Mouse (Mus musculus) intestine, postnatal 0 days (tissue): Measurements from ENCODE around the gene Lyzl4. TPM values are rescaled to one million over a fixed set of nuclear protein-coding genes. Genes with fewer than 3 reads are reported as not detected.

Experiments
- ATAC-seq: fragments of 200-750 bp; cut with Nextera tagmentation; 2 replicates; pipeline ENCODE4 v1.8.0; 2017; ENCODE audit warnings: mild to moderate bottlenecking, moderate TSS enrichment, moderate library complexity
- H3K27ac ChIP-seq: fragments of 300-500 bp; sonication (generic); 2 replicates; pipeline ENCODE4 v1.5.1; 2014; ENCODE audit warnings: mild to moderate bottlenecking, low read depth, low read length, moderate library complexity
- H3K27me3 ChIP-seq: fragments of 300-500 bp; sonication (generic); replicated peaks from 2 replicates; pipeline ENCODE4 v1.6.1; 2014; ENCODE audit warnings: low read length, mixed read lengths; ENCODE audit not compliant: control insufficient read depth, insufficient read depth
- H3K36me3 ChIP-seq: fragments of 300-500 bp; sonication (generic); 2 replicates; pipeline ENCODE4 v1.6.1; 2014; ENCODE audit warnings: mild to moderate bottlenecking, moderate library complexity; ENCODE audit not compliant: control insufficient read depth, insufficient read depth
- H3K4me1 ChIP-seq: fragments of 300-500 bp; sonication (generic); replicated peaks from 2 replicates; pipeline ENCODE4 v1.6.1; 2014; ENCODE audit warnings: antibody characterized with exemption, low read length, mixed read lengths; ENCODE audit not compliant: control insufficient read depth, insufficient read depth
- H3K4me2 ChIP-seq: fragments of 300-500 bp; sonication (generic); replicated peaks from 2 replicates; pipeline ENCODE4 v1.6.1; 2014; ENCODE audit warnings: low read depth, mild to moderate bottlenecking, moderate library complexity
- H3K4me3 ChIP-seq: fragments of 300-500 bp; sonication (generic); 2 replicates; pipeline ENCODE4 v1.5.1; 2014; ENCODE audit warnings: low read depth, low read length
- H3K9ac ChIP-seq: fragments of 300-500 bp; sonication (generic); 2 replicates; pipeline ENCODE4 v1.6.1; 2014; ENCODE audit warnings: mild to moderate bottlenecking, low read depth, low read length
- H3K9me3 ChIP-seq: fragments of 300-500 bp; sonication (generic); 2 replicates; pipeline ENCODE4 v1.6.1; 2016; ENCODE audit warnings: mixed run types; ENCODE audit not compliant: control insufficient read depth
- CTCF ChIP-seq: sonication (generic); IDR thresholded peaks from 2 replicates; pipeline ENCODE4 v1.5.1; 2016; ENCODE audit warnings: low read depth, mild to moderate bottlenecking, control low read depth, antibody characterized with exemption, moderate library complexity
- WGBS: fragments of 180-500 bp; shearing (Covaris S2); extraction: QIAGEN DNeasy Blood & Tissue Kit; methylation state at CpG from one replicate; pipeline ENCODE4 v1.1.7; 2014; 5-methylcytosine and 5-hydroxymethylcytosine counted together
- polyA plus RNA-seq: library from polyadenylated mRNA; unstranded; fragments of >200 nt; fragmentation: Nextera tagmentation; extraction: Ambion mirVana; gene quantifications from 2 replicates; pipeline ENCODE4 v1.2.1, GENCODE M21; 2015

The Lyzl4 gene
- polyA plus RNA-seq, 1 experiment from 2014 or later: 0.34 TPM

DNA sequence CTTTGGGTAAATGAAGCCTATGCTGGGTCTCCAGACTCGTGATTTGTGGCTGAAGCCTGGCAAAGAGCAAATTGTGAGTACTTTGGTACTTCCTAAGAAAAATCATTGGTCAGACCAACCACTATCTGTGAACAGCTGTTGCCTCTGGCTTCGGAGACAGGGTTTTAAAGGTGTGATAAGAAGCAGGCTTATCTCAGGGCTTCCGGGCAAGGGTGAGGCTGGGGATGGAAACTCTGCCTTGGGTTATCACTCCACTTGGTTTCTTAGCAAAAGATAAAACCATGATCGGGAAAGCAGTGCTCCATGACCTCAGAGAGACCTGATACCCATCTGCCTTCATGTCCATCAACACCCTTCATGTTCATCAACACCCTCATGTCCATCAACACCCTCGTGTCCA is 92.9 kb downstream of the Lyzl4 start:
- ATAC-seq: peak; percentile 62; the same call in 1 of the 2 replicates
- H3K9me3 ChIP-seq: no peaks in the 10 kb centered on the region
- no peak for TF ChIP-seq CTCF

DNA sequence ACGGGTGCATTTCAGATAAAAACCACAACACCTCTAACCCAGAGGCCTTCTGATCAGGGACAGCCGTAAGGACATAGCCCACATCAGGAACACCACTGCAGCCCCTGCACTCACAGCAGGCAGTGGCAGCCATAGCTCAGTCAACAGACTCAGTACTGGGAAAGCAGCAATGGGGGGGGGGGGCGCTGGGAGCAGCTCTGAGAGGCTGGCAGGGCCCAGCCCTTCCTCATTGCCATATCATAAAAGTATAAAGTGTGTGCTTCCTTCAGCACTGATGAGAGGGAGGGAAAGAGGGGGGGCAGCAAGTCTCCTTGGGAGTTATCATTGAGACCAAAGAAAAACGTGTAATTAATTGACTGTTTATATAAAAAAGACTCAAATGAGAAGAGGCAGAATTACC is 94.5 kb downstream of the Lyzl4 start:
- ATAC-seq: peak; percentile 86
- Histone ChIP-seq H3K4me1 (peaks cover 6% of the 10 kb centered on the region; the same call in 1 of the 2 replicates), H3K27me3 (no peaks in the 10 kb centered on the region)

More for the DNA sequence above, 92.9 kb downstream of the Lyzl4 start:
- Histone ChIP-seq H3K36me3 (no peaks in the 10 kb centered on the region), H3K4me1 (peaks cover 6% of the 10 kb centered on the region; the same call in 1 of the 2 replicates), H3K27ac (0 out of 2 replicates have a peak overlapping the region, but pooled peaks have one; percentile 15), H3K4me3 (no peak overlapping the region), H3K9ac (no peak overlapping the region), H3K27me3 (no peaks in the 10 kb centered on the region), H3K4me2 (no peak overlapping the region)
- 20% methylated on average over 5 of the region's 5 CpGs for whole genome bisulfite sequencing

DNA sequence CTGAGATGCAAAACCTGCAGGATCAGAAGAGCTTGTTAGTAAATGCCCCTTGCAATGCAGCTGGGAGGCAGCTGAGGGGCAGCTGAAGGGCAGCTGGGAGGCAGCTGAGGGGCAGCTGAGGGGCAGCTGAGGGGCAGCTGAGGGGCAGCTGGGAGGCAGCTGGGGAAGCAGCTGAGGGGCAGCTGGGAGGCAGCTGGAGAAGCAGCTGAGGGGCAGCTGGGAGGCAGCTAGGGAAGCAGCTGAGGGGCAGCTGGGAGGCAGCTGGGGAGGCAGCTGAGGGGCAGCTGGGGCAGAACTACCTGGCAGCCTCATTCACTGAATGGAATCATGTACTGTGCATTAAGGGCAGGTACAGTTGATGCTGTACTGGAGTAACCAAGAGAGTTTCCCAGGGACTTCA is 100.4 kb downstream of the Lyzl4 start:
- TF ChIP-seq CTCF: no peak
- H3K9ac ChIP-seq: no peak overlapping the region
- no peaks in the 10 kb centered on the region for H3K36me3 ChIP-seq
- H3K27me3 ChIP-seq: no peaks in the 10 kb centered on the region
- no peak overlapping the region for H3K4me2 ChIP-seq
- no peak overlapping the region for H3K27ac ChIP-seq
- H3K9me3 ChIP-seq: peaks cover 4% of the 10 kb centered on the region
- H3K4me1 ChIP-seq: peaks cover 3% of the 10 kb centered on the region; the same call in 1 of the 2 replicates
- H3K4me3 ChIP-seq: no peak overlapping the region
- ATAC-seq: no peak

More for the DNA sequence above, 94.5 kb downstream of the Lyzl4 start:
- no peak for TF ChIP-seq CTCF
- no peak overlapping the region for H3K27ac ChIP-seq
- H3K4me3 ChIP-seq: no peak overlapping the region
- WGBS: 25% methylated on average over 4 of the region's 4 CpGs
- H3K9me3 ChIP-seq: no peaks in the 10 kb centered on the region
- H3K9ac ChIP-seq: no peak overlapping the region
- H3K36me3 ChIP-seq: no peaks in the 10 kb centered on the region
- H3K4me2 ChIP-seq: no peak overlapping the region

DNA sequence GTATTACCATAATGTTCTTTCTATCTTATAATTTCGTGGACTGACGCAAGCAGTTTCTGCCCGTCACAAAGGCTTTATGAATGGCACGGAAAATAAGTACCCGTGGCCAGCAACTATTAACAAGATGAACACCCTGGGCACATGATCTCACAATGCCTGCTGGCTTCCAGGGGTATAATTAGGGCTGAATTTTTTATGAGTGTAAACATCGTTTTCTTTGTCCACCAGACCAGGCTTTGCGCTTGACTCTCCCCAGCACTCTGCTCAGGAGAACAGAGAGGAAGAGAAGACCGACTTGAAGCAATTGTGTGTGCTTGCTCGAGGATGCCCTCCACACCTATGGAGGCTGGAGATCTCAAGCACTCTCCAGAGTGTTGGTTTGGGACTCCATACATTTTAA is 109.3 kb downstream of the Lyzl4 start:
- no peak for TF ChIP-seq CTCF
- no peak overlapping the region for H3K4me2 ChIP-seq
- H3K4me3 ChIP-seq: no peak overlapping the region
- H3K27me3 ChIP-seq: no peaks in the 10 kb centered on the region
- H3K4me1 ChIP-seq: no peaks in the 10 kb centered on the region
- no peaks in the 10 kb centered on the region for H3K36me3 ChIP-seq
- no peak overlapping the region for H3K9ac ChIP-seq
- H3K27ac ChIP-seq: no peak overlapping the region
- H3K9me3 ChIP-seq: peaks cover 7% of the 10 kb centered on the region
- 82% methylated on average over 9 of the region's 9 CpGs for WGBS
- no peak for ATAC-seq

- no peak for TF ChIP-seq CTCF
Observed at GRCm38 (mm10) chr9:121528605-121529357, 113.1 kb downstream of the Lyzl4 start.

More at GRCm38 (mm10) chr9:121528605-121529357, 113.1 kb downstream of the Lyzl4 start:
- no peak for ATAC-seq
- WGBS: 69% methylated on average over 8 of the region's 8 CpGs
- Histone ChIP-seq H3K4me3 (no peak overlapping the region), H3K27ac (no peak overlapping the region), H3K9ac (no peak overlapping the region), H3K4me2 (no peak overlapping the region), H3K9me3 (no peaks in the 10 kb centered on the region), H3K27me3 (no peaks in the 10 kb centered on the region), H3K36me3 (no peaks in the 10 kb centered on the region), H3K4me1 (no peaks in the 10 kb centered on the region)

Other genes with a start within 250 kb of the Lyzl4 start
- 88.5 and 92.1 TPM in 2 replicates for gene Cck, start 146.4 kb downstream of the Lyzl4 start, polyA plus RNA-seq
- gene Vipr1, start 620 bp upstream of the Lyzl4 start, polyA plus RNA-seq: 22.8 and 23.3 TPM in 2 replicates
- 42.4 and 47.8 TPM in 2 replicates for gene Sec22c, start 63.4 kb upstream of the Lyzl4 start, polyA plus RNA-seq
- 144 and 145 TPM in 2 replicates for gene Ss18l2, start 68.2 kb upstream of the Lyzl4 start, polyA plus RNA-seq
- gene Nktr, start 77.1 kb upstream of the Lyzl4 start, polyA plus RNA-seq: 32.5 and 35.6 TPM in 2 replicates
- 6.2 and 6.8 TPM in 2 replicates for gene Zfp651, start 117.2 kb upstream of the Lyzl4 start, polyA plus RNA-seq
- 0.33 and 0.43 TPM in 2 replicates for gene Klhl40, start 135.5 kb upstream of the Lyzl4 start, polyA plus RNA-seq
- gene Hhatl, start 150.4 kb upstream of the Lyzl4 start, polyA plus RNA-seq: 1.3 and 1.6 TPM in 2 replicates
- 0.14 and 0.31 TPM in 2 replicates for gene Ccdc13, start 197.4 kb upstream of the Lyzl4 start, polyA plus RNA-seq
- gene Higd1a, start 216.3 kb upstream of the Lyzl4 start, polyA plus RNA-seq: 162 and 186 TPM in 2 replicates